Mouse (Mus musculus) heart, postnatal 10 days (tissue): Measurements from ENCODE around the gene Rps26. TPM values are rescaled to one million over a fixed set of nuclear protein-coding genes. Genes with fewer than 3 reads are reported as not detected.
"Not testable (repeated sequence)": the region's sequence is repeated elsewhere in the genome, so short reads cannot be mapped to it uniquely, and the experiment has no call there.

Experiments used
- DNase-seq, 2 experiments: peaks; one replicate each; pipeline ENCODE4 v3.0.0; 2021
- intact Hi-C: fragments of 180-260 bp; cut with DNase I; formaldehyde crosslinking; loops from one replicate; pipeline ENCODE4 v1.15.1; 2025
- total RNA-seq, 2 experiments: library from RNA; stranded (reverse); gene quantifications; 2 replicates each; pipeline ENCODE4 v1.2.3; 2021

Gene Rps26
- total RNA-seq, 2 experiments from 2014 or later = 395 TPM

GRCm38 (mm10) chr10:128613820-128614219, 12.7 kb downstream of the Rps26 start:
- not testable (repeated sequence) for DNase-seq
- intact Hi-C loops = loop anchor here (5.0 kb wide), 2 partner anchors 47 to 58 kb away; partner anchors contain the start of genes Pa2g4 and Suox

DNA sequence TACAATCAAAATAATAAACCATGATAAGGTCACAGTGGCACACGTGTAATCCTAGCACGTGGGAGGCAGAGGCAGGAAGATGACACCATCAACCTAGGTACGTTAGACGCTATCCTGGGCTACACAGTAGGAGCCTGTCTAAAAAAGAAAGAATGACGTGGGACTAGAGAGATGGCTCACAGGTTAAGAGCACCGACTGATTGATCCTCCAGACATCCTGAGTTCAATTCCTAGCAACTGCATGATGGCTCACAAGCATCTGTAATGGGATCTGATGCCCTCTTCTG, 13.4 kb downstream of the Rps26 start:
- intact Hi-C loops = loop anchor here (5.0 kb wide), 2 partner anchors 46 to 59 kb away; partner anchors contain the start of genes Pa2g4 and Suox
- DNase-seq = no peak

- intact Hi-C loops = loop anchor here (5.0 kb wide), 2 partner anchors 45 to 60 kb away; partner anchors contain the start of genes Pa2g4 and Suox
- peak; percentile 81 to 90 for DNase-seq
Measured at GRCm38 (mm10) chr10:128612433-128613153, 14.0 kb downstream of the Rps26 start.

DNA sequence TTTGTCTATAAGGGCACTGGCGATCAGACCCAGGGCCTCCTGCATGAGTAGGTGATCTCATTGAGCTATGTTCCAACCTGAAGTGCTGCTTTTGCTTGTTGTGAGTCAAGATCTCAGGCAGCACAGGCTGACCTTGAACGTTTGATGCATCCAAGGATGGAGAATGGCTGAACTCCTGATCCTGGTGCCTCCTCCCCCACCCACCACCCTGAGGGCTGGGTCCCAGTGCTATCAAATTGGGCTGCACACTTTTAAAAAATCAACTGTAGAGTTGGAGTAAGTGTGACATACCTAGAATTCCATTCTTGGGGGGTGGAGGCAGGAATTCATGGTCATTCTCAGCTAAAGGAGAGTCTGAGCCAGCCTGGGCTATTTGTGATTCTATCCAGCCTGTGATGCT, 20.1 kb downstream of the Rps26 start:
- intact Hi-C loops = no loop called here

DNA sequence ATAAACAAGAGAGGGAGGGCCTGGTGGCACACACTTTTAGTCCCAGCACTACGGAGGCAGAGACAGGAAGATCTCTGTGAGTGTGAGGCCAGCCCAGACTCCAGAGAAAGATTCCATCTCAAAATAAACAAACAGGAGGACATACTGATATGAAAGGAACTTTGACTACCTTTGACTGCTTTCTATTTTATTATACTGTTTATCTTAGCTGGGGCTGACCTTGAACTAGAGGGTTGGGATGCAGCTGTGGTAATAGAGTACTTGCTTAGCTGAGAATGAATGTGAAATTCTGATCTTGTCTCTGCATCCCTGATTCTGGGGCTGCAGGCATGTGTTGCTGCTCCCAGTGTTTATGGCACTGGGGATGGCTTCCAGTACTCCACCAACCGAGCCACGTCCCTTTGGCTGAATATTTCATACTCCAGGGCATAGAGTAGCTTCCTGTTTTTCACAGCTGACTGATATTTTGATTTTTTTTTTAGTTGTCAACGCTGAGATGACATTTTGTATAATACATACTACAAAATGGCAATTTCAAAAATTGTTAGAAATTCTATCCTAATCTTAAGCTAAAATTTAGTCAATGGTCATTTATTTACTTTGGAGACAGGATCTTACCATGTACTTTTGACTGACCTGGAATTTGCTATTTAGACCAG, 23.9 kb downstream of the Rps26 start:
- no peak for DNase-seq
- intact Hi-C loops = no loop called here

More for the DNA sequence above, 20.1 kb downstream of the Rps26 start:
- no peak for DNase-seq

- no peak for DNase-seq
- intact Hi-C loops = no loop called here
Measured at GRCm38 (mm10) chr10:128601499-128601898, 25.0 kb downstream of the Rps26 start.

- intact Hi-C loops = no loop called here
Measured at GRCm38 (mm10) chr10:128598476-128598875, 28.1 kb downstream of the Rps26 start.

GRCm38 (mm10) chr10:128592797-128593196, 33.8 kb downstream of the Rps26 start:
- intact Hi-C loops = loop anchor here (5.0 kb wide), 1 partner anchor 35 kb away; no protein-coding TSS in a partner anchor
- DNase-seq = no peak

More at GRCm38 (mm10) chr10:128598476-128598875, 28.1 kb downstream of the Rps26 start:
- DNase-seq = no peak

DNA sequence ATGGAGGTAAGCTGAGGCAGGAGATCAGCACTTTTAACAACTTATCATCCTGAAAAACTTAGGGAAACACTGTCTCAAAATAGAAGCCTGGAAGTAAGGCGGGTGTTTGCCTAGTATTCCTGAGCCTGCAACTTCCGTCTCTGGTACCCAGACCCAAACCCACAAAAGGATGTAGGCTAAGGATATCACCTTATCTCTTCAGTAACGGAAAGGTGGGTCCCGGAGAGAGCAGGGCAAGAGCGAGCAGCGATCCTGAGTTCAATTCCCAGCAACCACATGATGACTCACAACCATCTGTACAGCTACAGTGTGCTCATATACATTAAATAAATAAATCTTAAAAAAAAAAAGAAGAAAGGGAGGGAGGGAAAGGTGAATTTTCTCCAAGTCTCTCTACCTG, 35.1 kb downstream of the Rps26 start:
- intact Hi-C loops = loop anchor here (5.0 kb wide), 1 partner anchor 34 kb away; no protein-coding TSS in a partner anchor
- no peak for DNase-seq

GRCm38 (mm10) chr10:128590193-128590690, 36.3 kb downstream of the Rps26 start:
- intact Hi-C loops = loop anchor here (5.0 kb wide), 1 partner anchor 33 kb away; no protein-coding TSS in a partner anchor
- peak; percentile 52 to 67 for DNase-seq

DNA sequence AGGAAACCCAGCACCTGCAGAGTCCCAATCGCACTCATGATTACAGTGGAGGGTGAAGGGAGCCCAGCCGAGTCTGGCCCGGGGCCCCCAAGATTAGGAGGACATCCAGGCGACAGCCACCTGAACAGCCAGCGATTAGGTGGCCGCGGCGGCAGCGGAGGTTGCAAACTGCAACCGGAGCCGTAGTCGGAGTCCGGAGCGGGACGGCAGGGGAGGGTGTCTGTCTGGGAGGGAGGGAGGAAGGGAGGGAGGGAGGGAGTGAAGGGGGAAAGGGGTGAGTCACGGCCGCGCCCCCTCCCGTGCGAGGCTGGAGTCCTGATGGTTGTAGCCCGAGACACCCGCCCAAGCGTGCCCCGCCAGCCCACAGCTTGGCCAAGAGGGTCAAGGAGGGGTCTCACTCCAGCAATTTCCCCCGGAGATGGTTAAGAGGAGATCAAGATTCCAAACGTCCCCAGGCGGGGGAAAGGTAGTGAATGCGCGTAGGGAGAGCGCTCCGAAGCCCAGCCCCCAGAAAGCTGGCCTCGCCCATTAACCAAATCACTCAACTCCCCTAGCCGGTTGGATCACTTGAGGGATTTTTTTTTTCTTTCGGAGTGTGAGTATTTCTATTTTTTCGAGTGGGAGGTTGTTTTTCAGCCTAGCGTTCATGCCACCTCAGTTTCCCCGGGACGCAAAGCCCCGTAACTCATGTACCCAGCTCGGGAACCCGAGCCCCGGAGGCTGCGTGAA, 36.9 kb downstream of the Rps26 start, which contains the start of gene Erbb3:
Erbb3 (minus strand) TSS at position 189 of the 729 bp plus-strand sequence.
- intact Hi-C loops = loop anchor here (5.0 kb wide), 1 partner anchor 32 kb away; no protein-coding TSS in a partner anchor
- peak; percentile 38 to 47 for DNase-seq

- intact Hi-C loops = no loop called here
Measured at GRCm38 (mm10) chr10:128588775-128589463, 37.6 kb downstream of the Rps26 start.

DNA sequence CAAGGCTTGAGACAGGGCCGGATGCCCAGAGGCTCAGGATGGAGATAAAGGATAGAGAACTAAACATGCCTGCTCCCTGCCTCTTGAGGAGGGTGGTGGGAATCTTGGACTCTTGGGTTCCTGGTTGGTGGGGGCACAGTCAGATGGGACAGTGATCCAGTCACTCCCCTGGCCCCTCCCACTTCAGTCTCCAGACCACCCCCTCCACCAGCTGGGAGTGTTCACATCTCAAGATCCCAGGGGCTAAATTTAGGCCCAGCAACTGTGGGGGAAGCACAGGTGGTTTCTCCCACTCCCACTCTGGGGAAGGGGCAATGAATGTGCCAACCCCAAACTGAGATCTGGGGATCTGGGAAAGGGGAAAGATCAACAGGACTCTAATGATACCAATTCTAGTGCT, 38.4 kb downstream of the Rps26 start:
- intact Hi-C loops = no loop called here
- DNase-seq = no peak

More at GRCm38 (mm10) chr10:128588775-128589463, 37.6 kb downstream of the Rps26 start:
- DNase-seq = no peak

DNA sequence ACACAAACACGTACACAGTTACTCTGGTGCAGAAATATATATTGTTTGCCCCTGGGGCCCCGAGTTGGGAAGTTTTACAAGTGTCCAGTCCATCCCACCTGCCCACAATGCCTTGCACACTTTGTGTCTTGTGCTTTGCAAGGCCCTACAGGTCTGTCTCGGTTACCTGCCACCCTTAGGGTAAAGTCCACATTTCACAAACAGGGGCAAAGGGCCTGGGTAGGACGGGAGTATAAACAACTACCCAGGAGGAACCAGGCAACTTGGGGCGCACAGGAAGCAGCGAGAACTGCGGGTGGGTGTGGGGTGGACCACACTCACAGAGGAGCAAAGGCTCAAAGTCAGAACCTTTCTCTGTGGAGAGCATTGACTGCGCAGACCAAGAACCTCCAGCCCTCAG, 38.9 kb downstream of the Rps26 start:
- intact Hi-C loops = no loop called here
- no peak for DNase-seq

- intact Hi-C loops = no loop called here
- DNase-seq = no peak
Measured at GRCm38 (mm10) chr10:128587120-128587519, 39.4 kb downstream of the Rps26 start.

GRCm38 (mm10) chr10:128586546-128586945, 40.0 kb downstream of the Rps26 start:
- intact Hi-C loops = no loop called here
- no peak for DNase-seq

GRCm38 (mm10) chr10:128584386-128584785, 42.2 kb downstream of the Rps26 start:
- intact Hi-C loops = no loop called here
- DNase-seq = no peak

DNA sequence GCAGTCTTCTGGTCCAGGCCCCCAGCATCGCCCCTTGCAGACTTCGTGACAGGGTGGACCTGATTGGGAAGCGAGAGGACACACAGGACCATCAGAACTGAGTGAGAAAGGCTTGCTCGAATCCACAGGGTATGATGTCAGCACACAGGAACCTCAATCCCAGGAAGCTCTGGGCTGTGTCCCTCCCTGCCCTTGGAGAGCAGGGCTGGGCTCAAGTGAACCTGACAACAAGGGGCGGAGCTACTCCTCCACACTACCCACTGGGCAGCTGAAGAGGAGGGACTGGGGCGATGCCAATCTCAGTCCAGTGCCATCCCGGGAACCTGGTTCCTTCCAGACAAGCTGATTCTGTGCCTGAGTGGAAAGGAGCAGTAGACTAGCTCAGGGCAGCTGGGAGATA, 42.9 kb downstream of the Rps26 start:
- DNase-seq = peak; percentile 79 to 83
- intact Hi-C loops = no loop called here

DNA sequence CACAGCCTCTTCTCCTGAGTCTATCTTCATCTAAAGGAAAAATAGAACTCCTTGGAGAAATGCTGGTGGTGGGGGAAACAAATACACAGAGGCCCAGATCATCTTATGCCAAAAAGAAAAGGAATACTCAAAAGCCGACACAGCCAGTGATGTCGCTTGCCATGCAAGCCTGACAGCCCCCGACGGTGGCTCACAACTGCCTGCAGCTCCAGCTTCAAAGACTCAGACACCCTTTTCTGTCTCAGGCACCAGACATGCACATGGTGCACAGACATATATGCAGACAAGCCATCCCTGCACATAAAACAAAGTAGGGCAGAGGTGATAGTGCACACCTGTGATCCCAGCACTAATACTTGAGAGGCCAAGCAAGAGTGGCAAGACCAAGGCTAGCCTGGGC, 46.8 kb downstream of the Rps26 start:
- intact Hi-C loops = no loop called here
- DNase-seq = no peak

DNA sequence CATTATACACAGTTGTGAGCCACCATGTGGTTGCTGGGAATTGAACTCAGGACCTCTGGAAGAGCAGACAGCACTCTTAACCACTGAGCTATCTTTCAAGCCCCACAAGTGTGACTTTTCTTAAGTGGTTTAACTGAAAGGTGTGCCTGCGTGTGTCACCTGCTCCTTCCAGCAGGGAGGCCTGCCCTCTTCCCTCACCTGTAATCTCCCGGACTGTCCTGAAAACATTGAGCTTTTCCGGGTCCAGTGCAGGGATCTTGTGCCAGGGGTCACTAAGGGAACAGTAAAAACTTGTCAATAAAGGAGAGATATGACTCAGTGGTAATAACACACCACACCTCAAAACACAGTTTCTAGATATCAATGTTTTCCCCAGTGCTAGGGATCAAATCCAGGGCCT, 47.2 kb downstream of the Rps26 start:
- no peak for DNase-seq
- intact Hi-C loops = no loop called here
